Mouse (Mus musculus) testis, adult 2 months (tissue): ENCODE results near the gene Phtf1.

Experiments used
- CTCF ChIP-seq: fragments of 200-500 bp; IDR thresholded peaks from 2 replicates; pipeline ENCODE4 v1.5.1; 2012; ENCODE audit warnings: low read depth, mild to moderate bottlenecking, inconsistent platforms, low read length, moderate library complexity; ENCODE audit not compliant: control insufficient read depth, insufficient read depth, insufficient replicate concordance
- POLR2A ChIP-seq: fragments of 200-500 bp; IDR thresholded peaks from 2 replicates; pipeline ENCODE4 v1.6.1; 2012; ENCODE audit warnings: low read depth, mild to moderate bottlenecking, inconsistent platforms, low read length, moderate library complexity; ENCODE audit not compliant: control insufficient read depth

DNA sequence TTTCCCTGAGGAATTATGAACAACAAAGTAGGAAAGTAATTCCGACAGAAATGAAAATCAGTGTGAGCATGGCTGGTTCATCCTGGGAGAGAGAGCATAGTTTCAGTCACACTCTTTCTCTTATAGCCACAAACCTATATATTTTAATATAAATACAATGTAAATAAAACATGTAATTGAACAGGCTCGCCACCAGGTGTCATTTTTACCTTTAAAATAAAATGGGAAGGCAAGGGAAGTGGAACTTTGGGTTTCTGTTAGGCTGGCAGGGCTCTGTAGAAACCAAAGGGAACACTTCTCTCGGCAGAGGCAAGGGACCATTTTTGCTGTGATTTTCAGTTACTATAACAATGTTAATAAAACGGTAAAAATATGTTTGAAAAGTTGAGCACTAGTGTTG lies 51.5 kb downstream of the Phtf1 start:
- TF ChIP-seq CTCF (no peak), POLR2A (no peak)
